Mouse (Mus musculus) kidney, embryonic 16.5 days (tissue): ENCODE data around the gene Dgki. TPM values are rescaled to one million over a fixed set of nuclear protein-coding genes. Genes with fewer than 3 reads are reported as not detected.
A peak's percentile ranks its signal among the peaks of the same experiment; 100 is the strongest.

ENCODE experiments used
- ATAC-seq: fragments of 200-750 bp; cut with Nextera tagmentation; 2 replicates; pipeline ENCODE4 v1.8.0; 2017; ENCODE audit warnings: moderate TSS enrichment; ENCODE audit not compliant: low FRiP score, low TSS enrichment
- H3K27ac ChIP-seq: fragments of 300-500 bp; sonication (generic); 2 replicates; pipeline ENCODE4 v1.5.1; 2014; ENCODE audit warnings: low read length
- H3K27me3 ChIP-seq: fragments of 300-500 bp; sonication (generic); 2 replicates; pipeline ENCODE4 v1.6.1; 2014; ENCODE audit warnings: low read length, control low read depth, mixed read lengths; ENCODE audit not compliant: insufficient read depth
- H3K36me3 ChIP-seq: fragments of 300-500 bp; sonication (generic); 2 replicates; pipeline ENCODE4 v1.6.1; 2014; ENCODE audit warnings: low read length, control low read depth, mixed read lengths; ENCODE audit not compliant: insufficient read depth
- H3K4me1 ChIP-seq: fragments of 300-500 bp; sonication (generic); 2 replicates; pipeline ENCODE4 v1.6.1; 2014; ENCODE audit warnings: low read length, control low read depth, mixed read lengths; ENCODE audit not compliant: insufficient read depth
- H3K4me2 ChIP-seq: fragments of 300-500 bp; sonication (generic); replicated peaks from 2 replicates; pipeline ENCODE4 v1.6.1; 2014; ENCODE audit warnings: low read depth, low read length
- H3K4me3 ChIP-seq: fragments of 300-500 bp; sonication (generic); 2 replicates; pipeline ENCODE4 v1.5.1; 2014; ENCODE audit warnings: mild to moderate bottlenecking, low read length
- H3K9ac ChIP-seq: fragments of 300-500 bp; sonication (generic); replicated peaks from 2 replicates; pipeline ENCODE4 v1.6.1; 2014; ENCODE audit warnings: low read length
- H3K9me3 ChIP-seq: fragments of 300-500 bp; sonication (generic); 2 replicates; pipeline ENCODE4 v1.6.1; 2016; ENCODE audit warnings: low read length, control low read depth
- WGBS: fragments of 180-500 bp; shearing (Covaris S2); extraction: QIAGEN DNeasy Blood & Tissue Kit; methylation state at CpG from one replicate; pipeline ENCODE4 v1.1.7; 2014; 5-methylcytosine and 5-hydroxymethylcytosine counted together
- polyA plus RNA-seq: library from polyadenylated mRNA; unstranded; fragments of >200 nt; fragmentation: Nextera tagmentation; extraction: Ambion mirVana; gene quantifications from 2 replicates; pipeline ENCODE4 v1.2.1, GENCODE M21; 2015

Gene Dgki
- polyA plus RNA-seq, 1 experiment from 2014 or later, result 0.74 TPM

- H3K27ac ChIP-seq, result no peak overlapping the region
- no peaks in the 10 kb centered on the region for H3K4me1 ChIP-seq
- no peak for ATAC-seq
- H3K27me3 ChIP-seq, result no peaks in the 10 kb centered on the region
- no peak overlapping the region for H3K4me3 ChIP-seq
- no peaks in the 10 kb centered on the region for H3K9me3 ChIP-seq
- 48% methylated on average over 6 of the region's 6 CpGs for WGBS
- H3K36me3 ChIP-seq, result no peaks in the 10 kb centered on the region
- no peak overlapping the region for H3K4me2 ChIP-seq
- H3K9ac ChIP-seq, result no peak overlapping the region
These were observed 22.9 kb downstream of the Dgki start for GRCm38 (mm10) chr6:37276834-37277715.

DNA sequence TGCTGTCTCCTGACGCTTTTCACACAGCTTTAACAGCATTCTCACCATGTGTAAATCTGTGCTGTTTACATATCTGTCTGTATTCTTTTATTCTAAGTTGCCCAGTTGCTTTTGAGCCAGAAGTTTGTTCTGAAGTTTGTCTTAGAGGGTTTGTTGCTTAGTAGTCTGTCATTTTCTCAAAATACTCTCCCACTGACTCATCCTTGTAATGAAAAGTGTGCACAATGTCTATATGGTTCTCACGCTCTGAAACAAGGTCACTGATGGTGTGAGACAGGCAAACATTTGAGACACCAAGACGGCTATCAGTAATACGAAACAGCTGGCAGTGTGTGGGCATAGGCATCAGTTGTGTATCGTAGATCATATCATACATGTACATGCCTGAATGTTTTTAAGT, 23.8 kb downstream of the Dgki start:
- no peak overlapping the region for H3K9ac ChIP-seq
- no peak overlapping the region for H3K4me3 ChIP-seq
- no peak overlapping the region for H3K27ac ChIP-seq
- ATAC-seq, result no peak
- no peaks in the 10 kb centered on the region for H3K9me3 ChIP-seq
- 66% methylated on average over 5 of the region's 5 CpGs for WGBS
- H3K36me3 ChIP-seq, result no peaks in the 10 kb centered on the region
- H3K4me1 ChIP-seq, result peaks cover 1% of the 10 kb centered on the region; the same call in 1 of the 2 replicates
- H3K27me3 ChIP-seq, result no peaks in the 10 kb centered on the region
- H3K4me2 ChIP-seq, result no peak overlapping the region

DNA sequence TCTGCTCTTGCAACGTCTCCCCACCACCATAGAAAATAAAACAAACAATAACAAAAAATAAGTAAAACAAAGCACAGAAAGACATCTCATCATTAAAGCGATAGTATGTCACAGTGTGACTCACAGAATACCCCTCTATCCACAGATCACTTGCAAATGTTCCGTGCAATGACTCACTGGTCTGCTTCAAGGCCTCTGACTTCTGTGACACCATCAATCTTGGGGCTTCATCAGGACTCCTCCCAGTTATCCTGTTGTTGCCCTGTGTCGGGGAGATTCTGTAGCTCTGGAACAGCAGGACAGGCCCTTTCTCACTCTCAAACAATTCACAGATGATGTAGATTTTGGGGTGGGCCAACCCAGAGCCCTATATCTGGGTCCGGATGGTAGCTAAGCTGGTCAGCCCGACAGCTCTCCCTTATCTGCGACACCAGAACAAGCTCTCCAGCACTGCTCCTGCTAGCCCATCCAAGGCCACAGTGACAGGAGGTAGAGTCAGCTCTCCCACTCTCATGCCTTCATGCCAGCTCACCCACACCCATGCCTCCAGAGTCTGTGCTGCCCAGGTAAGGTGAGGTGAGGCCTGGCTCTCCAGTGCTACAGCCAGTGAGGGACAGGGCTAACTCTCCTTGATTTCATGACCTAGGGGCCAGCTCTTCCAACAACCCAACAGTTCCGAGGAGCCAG, 28.9 kb downstream of the Dgki start:
- no peak overlapping the region for H3K27ac ChIP-seq
- 41% methylated on average over 8 of the region's 8 CpGs for WGBS
- peaks cover 5% of the 10 kb centered on the region; the same call in 1 of the 2 replicates for H3K4me1 ChIP-seq
- no peaks in the 10 kb centered on the region for H3K36me3 ChIP-seq
- H3K9ac ChIP-seq, result no peak overlapping the region
- no peak overlapping the region for H3K4me2 ChIP-seq
- no peaks in the 10 kb centered on the region for H3K27me3 ChIP-seq
- no peaks in the 10 kb centered on the region for H3K9me3 ChIP-seq
- peak; percentile 82 for ATAC-seq
- no peak overlapping the region for H3K4me3 ChIP-seq

DNA sequence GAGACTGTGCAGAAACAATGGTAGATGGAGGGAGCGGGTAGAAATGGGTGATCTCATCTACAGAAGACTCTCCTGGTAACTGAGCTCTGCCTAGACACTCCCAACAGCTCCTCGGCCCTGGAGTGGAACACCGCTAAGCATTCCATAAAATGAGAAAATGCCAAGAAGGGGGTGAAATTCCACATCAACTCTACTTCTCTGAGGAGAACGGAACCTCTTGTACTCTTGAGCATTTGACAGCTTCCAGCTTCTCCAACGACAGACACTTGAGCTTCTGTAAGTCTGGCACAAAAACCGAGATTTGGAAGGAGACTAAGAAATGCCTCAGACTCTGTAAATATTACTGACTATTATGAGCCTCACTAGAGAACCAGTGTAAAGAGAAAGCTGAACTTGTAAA, 31.4 kb downstream of the Dgki start:
- no peak for ATAC-seq
- H3K36me3 ChIP-seq, result no peaks in the 10 kb centered on the region
- no peak overlapping the region for H3K4me3 ChIP-seq
- no peak overlapping the region for H3K4me2 ChIP-seq
- H3K9me3 ChIP-seq, result peaks cover 5% of the 10 kb centered on the region; the same call in 1 of the 2 replicates
- H3K27ac ChIP-seq, result no peak overlapping the region
- peaks cover 5% of the 10 kb centered on the region; the same call in 1 of the 2 replicates for H3K4me1 ChIP-seq
- H3K9ac ChIP-seq, result no peak overlapping the region
- no peaks in the 10 kb centered on the region for H3K27me3 ChIP-seq
- 71% methylated on average over 6 of the region's 6 CpGs for WGBS

DNA sequence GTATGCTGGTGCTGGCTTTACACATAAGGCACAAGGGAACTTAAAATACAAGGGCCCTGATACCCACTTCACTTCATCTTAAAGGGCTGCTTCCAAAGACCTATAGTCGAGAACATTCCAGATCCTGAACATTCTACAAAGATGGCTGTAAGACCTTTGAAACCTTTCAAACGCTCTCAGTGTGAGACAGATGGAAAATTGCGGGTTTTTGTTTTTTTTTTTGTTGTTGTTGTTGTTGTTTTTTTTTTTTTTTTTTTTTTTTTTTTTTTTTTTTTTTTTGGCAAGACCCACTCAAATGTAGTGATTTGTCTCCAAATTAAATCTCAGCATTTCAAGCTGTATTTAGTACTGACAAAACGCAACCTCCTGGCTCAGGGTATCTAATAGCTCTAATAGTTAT, 32.0 kb downstream of the Dgki start:
- Histone ChIP-seq H3K4me1 (peaks cover 5% of the 10 kb centered on the region; the same call in 1 of the 2 replicates), H3K27ac (no peak overlapping the region), H3K9ac (no peak overlapping the region), H3K9me3 (peaks cover 6% of the 10 kb centered on the region; the same call in 1 of the 2 replicates), H3K4me2 (no peak overlapping the region), H3K36me3 (no peaks in the 10 kb centered on the region), H3K4me3 (no peak overlapping the region), H3K27me3 (no peaks in the 10 kb centered on the region)
- 91% methylated on average over 4 of the region's 4 CpGs for WGBS
- no peak for ATAC-seq

DNA sequence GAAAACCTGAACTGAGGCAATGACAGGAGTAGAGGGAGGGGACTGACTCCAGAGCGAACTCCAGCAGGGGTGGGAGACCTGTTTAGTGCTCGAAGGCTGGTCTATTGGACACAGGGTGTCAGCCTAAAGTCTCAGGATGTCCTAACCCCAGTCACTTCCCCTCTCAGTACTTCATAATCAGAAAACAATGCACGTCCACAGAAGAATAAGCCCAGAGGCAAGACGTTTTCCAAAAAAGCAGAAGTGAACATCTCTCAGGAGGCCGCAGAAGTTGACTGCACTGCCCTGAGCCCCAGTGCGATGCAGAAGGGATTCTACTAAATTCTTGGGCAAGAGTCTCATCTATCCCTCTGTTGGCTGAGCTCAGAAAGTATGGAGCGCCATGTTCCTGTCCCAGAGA, 37.5 kb downstream of the Dgki start:
- Histone ChIP-seq H3K36me3 (no peaks in the 10 kb centered on the region), H3K9me3 (peaks cover 6% of the 10 kb centered on the region; the same call in 1 of the 2 replicates), H3K4me2 (no peak overlapping the region), H3K9ac (no peak overlapping the region), H3K4me3 (no peak overlapping the region), H3K4me1 (no peaks in the 10 kb centered on the region), H3K27me3 (no peaks in the 10 kb centered on the region), H3K27ac (no peak overlapping the region)
- ATAC-seq, result no peak
- WGBS, result 86% methylated on average over 7 of the region's 7 CpGs

GRCm38 (mm10) chr6:37261236-37261852, 38.6 kb downstream of the Dgki start:
- no peak overlapping the region for H3K4me3 ChIP-seq
- 78% methylated on average over 10 of the region's 10 CpGs for WGBS

DNA sequence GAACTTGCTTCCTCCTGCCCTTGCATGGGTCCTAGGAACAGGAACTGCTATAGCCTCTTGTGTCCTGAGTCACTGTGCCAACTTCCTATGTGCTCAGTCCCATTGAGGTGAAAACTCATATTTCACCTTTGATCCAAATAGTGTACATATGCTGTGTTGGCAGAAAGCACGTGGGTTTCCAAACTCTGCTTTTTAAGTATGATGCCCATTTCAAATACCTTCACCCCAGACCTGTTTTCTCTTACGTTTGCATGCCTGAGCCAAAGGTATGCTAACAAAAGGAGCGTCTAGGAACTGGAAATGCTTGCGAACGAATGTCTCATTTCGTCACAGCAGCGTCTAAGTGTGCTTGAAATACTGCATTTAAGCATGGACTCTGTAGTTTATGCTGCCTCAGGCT, 41.3 kb downstream of the Dgki start:
- Histone ChIP-seq H3K4me1 (peaks cover 7% of the 10 kb centered on the region; the same call in 1 of the 2 replicates), H3K9me3 (peaks cover 2% of the 10 kb centered on the region; the same call in 1 of the 2 replicates), H3K9ac (no peak overlapping the region), H3K4me2 (no peak overlapping the region), H3K4me3 (no peak overlapping the region), H3K27ac (no peak overlapping the region), H3K27me3 (no peaks in the 10 kb centered on the region), H3K36me3 (no peaks in the 10 kb centered on the region)
- 92% methylated on average over 7 of the region's 7 CpGs for WGBS
- no peak for ATAC-seq

More at GRCm38 (mm10) chr6:37261236-37261852, 38.6 kb downstream of the Dgki start:
- Histone ChIP-seq H3K9ac (no peak overlapping the region), H3K27me3 (no peaks in the 10 kb centered on the region), H3K4me2 (no peak overlapping the region), H3K36me3 (no peaks in the 10 kb centered on the region), H3K9me3 (peaks cover 6% of the 10 kb centered on the region; the same call in 1 of the 2 replicates), H3K27ac (no peak overlapping the region), H3K4me1 (no peaks in the 10 kb centered on the region)
- no peak for ATAC-seq

GRCm38 (mm10) chr6:37254144-37254543, 45.8 kb downstream of the Dgki start:
- H3K27ac ChIP-seq, result no peak overlapping the region
- no peak overlapping the region for H3K9ac ChIP-seq
- WGBS, result 25% methylated on average over 8 of the region's 8 CpGs
- ATAC-seq, result peak; percentile 82; the same call in 1 of the 2 replicates
- H3K4me2 ChIP-seq, result no peak overlapping the region
- H3K27me3 ChIP-seq, result no peaks in the 10 kb centered on the region
- no peaks in the 10 kb centered on the region for H3K9me3 ChIP-seq
- H3K4me1 ChIP-seq, result peaks cover 7% of the 10 kb centered on the region; the same call in 1 of the 2 replicates
- no peaks in the 10 kb centered on the region for H3K36me3 ChIP-seq
- H3K4me3 ChIP-seq, result no peak overlapping the region
